Mouse (Mus musculus) layer of hippocampus, postnatal 14 days (tissue): ENCODE results near the gene Igfbp5. TPM values are rescaled to one million over a fixed set of nuclear protein-coding genes. Genes with fewer than 3 reads are reported as not detected.

ENCODE experiments used
- DNase-seq, 2 experiments: peaks; one replicate each; pipeline ENCODE4 v3.0.0; 2021 to 2022; ENCODE audit warnings: low spot score in 2 of 2, mixed read lengths in 1 of 2
- long read RNA-seq, 2 experiments: library from polyadenylated mRNA; stranded (forward); transcript quantifications; one replicate each; pipeline ENCODE4 v2.0.0; 2021
- total RNA-seq, 2 experiments: library from RNA; stranded (reverse); gene quantifications; 2 replicates each; pipeline ENCODE4 v1.2.3; 2021

The Igfbp5 gene
- total RNA-seq: 10 to 100 TPM; 61.5 to 66.8 TPM
- long read RNA-seq, experiment 1, full-length matches to known transcripts: 5 of 25 reads
- long read RNA-seq, experiment 1, partial matches to known transcripts: 0 of 25 reads
- long read RNA-seq, experiment 1, other reads (novel, unspliced or antisense): 20 of 25 reads
- long read RNA-seq, experiment 2, full-length matches to known transcripts: 4 of 28 reads
- long read RNA-seq, experiment 2, partial matches to known transcripts: 0 of 28 reads
- long read RNA-seq, experiment 2, other reads (novel, unspliced or antisense): 24 of 28 reads

- peak; percentile 58 to 70 for DNase-seq
Observed at GRCm38 (mm10) chr1:72874287-72875211, at the start of gene Igfbp5. TSS of gene Igfbp5 (minus strand) at chr1:72874884.

DNA sequence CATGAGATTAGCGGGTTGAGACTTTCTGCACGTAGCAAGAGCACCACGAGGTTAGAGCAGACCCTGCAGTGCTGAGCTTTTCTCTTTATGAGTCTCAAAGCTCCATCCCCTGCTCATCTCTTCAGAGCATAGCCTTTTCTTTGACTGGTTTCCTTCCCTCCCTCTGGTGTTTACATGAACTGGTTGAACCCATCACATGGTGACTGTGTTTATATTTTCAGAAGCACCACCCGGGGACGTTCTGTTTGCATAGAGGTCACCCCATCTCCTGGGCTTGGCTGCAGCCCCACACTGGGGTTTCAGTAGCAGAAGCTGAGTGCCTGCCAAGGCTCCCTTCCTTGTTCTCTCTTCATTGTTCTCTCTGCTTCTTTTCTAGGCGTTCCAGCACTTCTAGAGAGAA is 40.1 kb upstream of the Igfbp5 start:
- DNase-seq: peak in 1 of 2 experiments; percentile 22

DNA sequence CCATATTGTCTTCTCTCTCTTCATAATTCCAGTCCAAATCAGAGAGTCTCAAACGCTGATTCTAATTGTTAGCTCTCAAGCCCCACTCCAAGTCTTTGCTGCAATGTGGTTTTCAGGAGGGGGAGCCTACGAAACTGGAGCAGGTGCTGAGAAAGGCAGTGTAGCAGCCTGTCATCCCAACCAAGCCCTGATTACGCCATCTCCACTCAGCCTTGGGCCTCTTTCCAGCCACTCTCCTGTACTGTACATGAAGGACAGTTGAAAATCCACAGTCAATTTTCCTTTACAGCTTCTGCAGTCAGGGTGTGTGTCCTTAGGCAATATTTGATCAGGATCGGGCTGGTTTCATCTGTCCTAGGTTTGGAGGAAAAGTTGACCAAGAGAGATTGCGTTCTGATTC is 38.4 kb upstream of the Igfbp5 start:
- DNase-seq: no peak

DNA sequence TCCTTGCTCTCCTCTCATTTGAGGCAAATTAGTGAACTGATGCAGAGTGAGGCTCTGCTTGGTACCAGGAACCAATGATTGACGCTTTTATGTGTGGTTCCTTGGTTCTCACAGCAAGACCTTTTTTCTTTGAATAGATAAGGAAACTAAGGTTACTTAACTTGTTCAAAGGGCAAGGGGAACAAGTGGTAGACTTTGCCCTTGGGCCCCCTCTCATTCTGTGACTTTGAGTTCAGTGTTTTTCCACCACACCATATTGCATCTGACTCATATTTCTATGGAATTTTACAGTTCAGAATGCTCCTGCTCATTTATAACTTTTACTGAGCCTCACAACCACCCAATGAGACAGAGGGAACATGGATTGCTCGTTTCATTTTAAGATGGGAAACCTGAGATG is 21.1 kb upstream of the Igfbp5 start:
- DNase-seq: no peak

DNA sequence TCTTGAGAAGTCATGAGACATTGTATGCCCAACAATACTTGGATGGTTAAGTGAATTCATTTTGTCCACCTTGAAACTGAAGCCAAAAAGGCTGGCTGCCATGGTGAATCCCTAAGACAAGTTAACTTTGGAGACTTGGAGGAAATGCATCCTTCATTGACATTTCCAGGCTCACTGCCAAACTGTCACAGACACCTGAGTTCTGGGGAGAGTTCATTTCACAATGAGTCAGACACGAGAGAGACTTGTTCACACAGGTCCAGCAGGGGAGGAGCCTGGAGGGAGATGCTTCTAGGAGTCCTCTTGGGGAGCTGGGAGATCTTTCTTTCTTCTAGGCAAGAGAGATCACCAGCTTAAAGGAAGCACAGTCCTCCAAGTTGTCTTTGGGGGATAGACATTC is 13.2 kb upstream of the Igfbp5 start:
- DNase-seq: no peak

DNA sequence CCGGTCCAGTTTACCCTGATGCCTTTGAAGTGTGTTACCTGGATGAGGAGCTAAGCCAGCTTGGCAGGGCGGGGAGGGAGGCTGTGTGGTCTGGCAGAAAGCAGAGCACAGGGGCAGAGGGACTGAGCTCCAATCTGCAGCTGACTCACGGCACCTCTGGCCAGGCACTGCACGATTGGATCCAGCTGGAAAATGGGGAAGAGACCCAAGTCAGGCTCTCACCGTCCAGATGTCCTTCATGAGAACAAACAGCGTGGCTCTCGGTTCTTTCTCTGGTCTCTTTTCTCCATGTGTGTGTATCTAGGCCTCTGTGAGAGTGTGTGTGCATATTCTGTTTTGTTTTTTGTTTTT is 11.1 kb upstream of the Igfbp5 start:
- no peak for DNase-seq

- no peak for DNase-seq
Observed at GRCm38 (mm10) chr1:72885111-72885818, 10.6 kb upstream of the Igfbp5 start.

GRCm38 (mm10) chr1:72879319-72879634 is 4.6 kb upstream of the Igfbp5 start:
- no peak for DNase-seq

GRCm38 (mm10) chr1:72878473-72879318 is 4.0 kb upstream of the Igfbp5 start:
- no peak for DNase-seq

- DNase-seq: peak in 1 of 2 experiments; percentile 80
Observed at GRCm38 (mm10) chr1:72877892-72878291, 3.2 kb upstream of the Igfbp5 start.

DNA sequence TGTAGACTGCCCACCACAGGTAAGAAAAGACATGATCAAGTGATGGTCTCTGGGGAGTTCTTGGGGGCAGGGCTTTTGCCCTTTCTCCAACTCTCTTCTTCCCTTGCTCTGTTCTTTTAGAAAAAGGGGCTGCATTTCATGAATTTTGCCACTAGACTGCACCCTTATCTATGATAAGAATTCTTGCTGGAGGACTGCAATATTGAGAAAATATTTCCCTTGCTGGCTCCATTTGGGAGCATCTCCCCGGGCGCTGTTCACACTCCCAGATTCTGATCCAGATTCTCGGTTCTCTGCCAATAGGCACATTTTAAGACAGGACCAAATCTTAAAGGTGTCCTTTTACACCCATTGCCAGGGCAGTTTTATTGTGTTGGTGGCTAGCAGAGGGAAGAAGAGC is 1.4 kb upstream of the Igfbp5 start:
- no peak for DNase-seq

GRCm38 (mm10) chr1:72875708-72876107 is 1.0 kb upstream of the Igfbp5 start:
- DNase-seq: no peak

GRCm38 (mm10) chr1:72873511-72874286 is 985 bp downstream of the Igfbp5 start:
- peak in 1 of 2 experiments; percentile 73 for DNase-seq

DNA sequence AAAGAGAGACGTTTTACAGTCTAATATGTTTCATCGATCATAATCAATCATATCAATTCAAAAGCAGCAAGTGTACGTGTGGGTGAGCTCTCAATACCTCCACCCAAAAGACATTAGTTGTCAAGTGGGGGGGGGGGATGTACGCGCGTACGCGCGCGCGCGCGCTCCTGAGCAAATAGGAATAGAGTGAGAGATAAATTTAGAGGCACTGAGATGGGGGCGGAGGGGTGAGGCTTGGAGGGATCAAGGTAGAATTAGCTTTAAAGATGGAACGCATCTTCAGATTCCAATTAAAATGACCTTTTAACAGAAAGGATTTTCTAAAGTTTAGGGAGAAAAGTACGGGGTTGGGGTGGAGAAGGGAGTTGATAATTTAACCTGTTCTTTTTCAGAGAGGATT is 1.6 kb downstream of the Igfbp5 start:
- DNase-seq: no peak

- peak; percentile 68 to 77 for DNase-seq
Observed at GRCm38 (mm10) chr1:72872521-72872920, 2.2 kb downstream of the Igfbp5 start.

DNA sequence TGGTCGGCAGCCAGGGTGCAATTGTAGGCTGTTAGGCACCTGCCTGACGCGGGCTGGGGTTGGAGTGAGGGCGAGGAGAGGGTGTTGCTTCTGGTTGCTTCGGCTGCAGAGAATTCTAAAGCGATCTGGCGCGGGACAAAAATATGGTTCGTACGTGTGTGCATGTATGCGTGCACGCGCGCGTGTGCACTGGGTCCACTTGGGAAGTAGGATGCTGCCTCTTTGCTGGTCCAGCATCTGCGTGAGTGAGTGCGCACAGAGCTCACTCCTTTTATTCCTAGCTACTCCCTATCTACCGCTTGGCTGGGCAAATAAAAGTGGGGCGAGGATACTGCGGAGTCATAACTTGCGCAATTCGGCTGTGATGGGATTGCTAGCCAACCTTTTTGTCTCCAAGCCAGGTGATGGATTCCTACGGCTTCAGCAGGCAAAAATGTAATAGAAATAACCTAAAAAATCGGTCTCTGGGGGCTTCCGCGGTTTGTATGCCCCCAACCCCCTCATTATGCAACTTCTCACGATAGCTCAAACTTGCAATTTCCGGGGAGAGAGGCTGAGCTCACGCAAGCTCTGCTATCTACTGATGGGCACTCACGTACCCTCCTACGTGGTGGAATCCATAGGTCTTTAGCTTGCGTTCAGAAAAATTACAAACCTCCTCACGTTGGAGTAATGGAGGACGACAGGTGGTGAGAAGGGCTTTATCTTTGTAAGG is 2.8 kb downstream of the Igfbp5 start:
- peak; percentile 65 to 67 for DNase-seq

DNA sequence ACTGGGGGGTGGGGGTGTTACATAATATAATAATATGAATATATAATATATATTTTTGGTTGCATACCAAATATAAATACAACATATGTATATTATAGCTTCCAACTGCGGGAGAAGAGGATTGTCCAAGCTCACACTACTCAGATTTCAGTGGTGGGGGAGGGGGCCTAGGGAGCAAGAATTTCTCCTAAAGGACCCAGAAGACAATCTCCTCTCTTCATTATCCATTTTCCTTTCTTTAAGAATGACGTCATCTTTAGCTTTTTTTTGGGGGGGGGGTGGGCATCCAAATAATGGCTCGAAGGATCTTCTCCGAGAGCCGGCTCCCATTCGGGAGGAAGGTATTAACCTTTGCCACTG is 3.4 kb downstream of the Igfbp5 start:
- DNase-seq: no peak

- peak; percentile 82 to 92 for DNase-seq
Observed at GRCm38 (mm10) chr1:72870615-72871336, 3.9 kb downstream of the Igfbp5 start.
